Mouse (Mus musculus): Measurements from ENCODE around the gene Rpl36a. TPM values are rescaled to one million over a fixed set of nuclear protein-coding genes. Genes with fewer than 3 reads are reported as not detected.
"Not testable (repeated sequence)": the region's sequence is repeated elsewhere in the genome, so short reads cannot be mapped to it uniquely, and the experiment has no call there.

The Rpl36a gene
- total RNA-seq (2014; fragmentation: Nextera tagmentation) = 580 and 621 TPM in 2 replicates
- total RNA-seq (2017) = 2,759 and 2,840 TPM in 2 replicates
- 125 and 151 TPM in 2 replicates for polyA plus RNA-seq (2012)

- peak; percentile 74 for ATAC-seq (ENCODE audit: extremely low read depth, insufficient number of reproducible peaks, low FRiP score, poor library complexity, severe bottlenecking)
- H3K4me1 ChIP-seq (ENCODE audit: insufficient read depth, low read depth, low read length) = peaks cover 44% of the 10 kb centered on the region
- peaks cover 20% of the 10 kb centered on the region for H3K36me3 ChIP-seq (replicated peaks)
- TF ChIP-seq GATA2 (IDR thresholded peaks at IDR 0.05; ENCODE audit: borderline replicate concordance, low read depth, low read length) (no peak), POLR2AphosphoS5 (IDR thresholded peaks at IDR 0.05; ENCODE audit: insufficient replicate concordance, low read depth, low read length) (peak; percentile 86; the same call in 1 of the 2 replicates), TAL1 (conservative IDR thresholded peaks at IDR 0.05; ENCODE audit: low read depth, low read length) (no peak)
- peak within 1 kb of the TSS; percentile 77 for H3K4me3 ChIP-seq (ENCODE audit: low read depth, low read length)
- no peaks in the 10 kb centered on the region for H3K27me3 ChIP-seq (ENCODE audit: insufficient read depth, low read length)
- no peaks in the 10 kb centered on the region for H3K9me3 ChIP-seq (replicated peaks)
- peak; percentile 22 for DNase-seq (ENCODE audit: low spot score)
These were observed at the start of gene Rpl36a for GRCm38 (mm10) chrX:134585103-134586002. Gene Rpl36a, plus strand, starts transcription at chrX:134585654.

DNA sequence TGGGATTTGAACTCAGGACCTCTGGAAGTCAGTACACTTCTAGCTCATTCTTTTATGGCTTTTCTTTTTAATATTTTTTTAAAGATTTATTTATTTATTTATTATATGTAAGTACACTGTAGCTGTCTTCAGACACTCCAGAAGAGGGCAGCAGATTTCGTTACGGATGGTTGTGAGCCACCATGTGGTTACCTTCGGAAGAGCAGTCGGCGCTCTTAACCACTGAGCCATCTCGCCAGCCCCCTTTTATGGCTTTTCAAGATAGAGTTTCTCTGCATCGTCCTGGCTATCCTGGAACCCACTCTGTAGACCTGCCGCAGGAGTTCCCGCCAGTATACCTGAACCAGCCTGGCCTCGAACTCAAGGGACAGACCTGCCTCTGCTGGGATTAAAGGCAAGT, 45.7 kb upstream of the Rpl36a start:
- Histone ChIP-seq H3K36me3 (replicated peaks) (peaks cover 37% of the 10 kb centered on the region), H3K4me3 (ENCODE audit: low read depth, low read length) (peak overlapping the region; percentile 73)
- not testable (repeated sequence) for ATAC-seq (ENCODE audit: extremely low read depth, insufficient number of reproducible peaks, low FRiP score, poor library complexity, severe bottlenecking); DNase-seq (ENCODE audit: low spot score); H3K4me1 ChIP-seq (ENCODE audit: insufficient read depth, low read depth, low read length); H3K9me3 ChIP-seq (replicated peaks); H3K27me3 ChIP-seq (ENCODE audit: insufficient read depth, low read length)

- peak; percentile 30; the same call in 1 of the 2 replicates for ATAC-seq (ENCODE audit: extremely low read depth, insufficient number of reproducible peaks, low FRiP score, poor library complexity, severe bottlenecking)
- Histone ChIP-seq H3K9me3 (replicated peaks) (no peaks in the 10 kb centered on the region), H3K4me3 (ENCODE audit: low read depth, low read length) (peak overlapping the region; percentile 73), H3K27me3 (ENCODE audit: insufficient read depth, low read length) (no peaks in the 10 kb centered on the region), H3K4me1 (ENCODE audit: insufficient read depth, low read depth, low read length) (peaks cover 3% of the 10 kb centered on the region), H3K36me3 (replicated peaks) (peaks cover 39% of the 10 kb centered on the region)
- DNase-seq (ENCODE audit: low spot score) = no peak
- no peak for TF ChIP-seq TAL1 (conservative IDR thresholded peaks at IDR 0.05; ENCODE audit: low read depth, low read length)
- TF ChIP-seq CTCF (IDR thresholded peaks at IDR 0.05; ENCODE audit: low read depth, low read length) = no peak
These were observed 44.9 kb upstream of the Rpl36a start for GRCm38 (mm10) chrX:134540414-134541135.

- DNase-seq (ENCODE audit: low spot score) (peak; percentile 43), ATAC-seq (ENCODE audit: extremely low read depth, insufficient number of reproducible peaks, low FRiP score, poor library complexity, severe bottlenecking) (peak; percentile 71)
- Histone ChIP-seq H3K9me3 (replicated peaks) (no peaks in the 10 kb centered on the region), H3K27me3 (ENCODE audit: insufficient read depth, low read length) (no peaks in the 10 kb centered on the region), H3K4me3 (ENCODE audit: low read depth, low read length) (peak within 1 kb of the TSS; percentile 73), H3K4me1 (ENCODE audit: insufficient read depth, low read depth, low read length) (peaks cover 3% of the 10 kb centered on the region), H3K36me3 (replicated peaks) (peaks cover 38% of the 10 kb centered on the region)
- no peak for TF ChIP-seq POLR2AphosphoS5 (IDR thresholded peaks at IDR 0.05; ENCODE audit: insufficient replicate concordance, low read depth, low read length)
- TF ChIP-seq TAL1 (conservative IDR thresholded peaks at IDR 0.05; ENCODE audit: low read depth, low read length) = no peak
- no peak for TF ChIP-seq GATA2 (IDR thresholded peaks at IDR 0.05; ENCODE audit: borderline replicate concordance, low read depth, low read length)
- no peak for TF ChIP-seq GATA1 (IDR thresholded peaks at IDR 0.05; ENCODE audit: borderline replicate concordance, low read length)
- no peak for TF ChIP-seq CTCF (IDR thresholded peaks at IDR 0.05; ENCODE audit: low read depth, low read length)
These were observed 44.1 kb upstream of the Rpl36a start, which contains the start of gene Timm8a1 for GRCm38 (mm10) chrX:134541145-134541954. Gene Timm8a1, minus strand, starts transcription at chrX:134541865.

GRCm38 (mm10) chrX:134541955-134542308, 43.5 kb upstream of the Rpl36a start:
- TF ChIP-seq TAL1 (conservative IDR thresholded peaks at IDR 0.05; ENCODE audit: low read depth, low read length) (no peak), GATA1 (IDR thresholded peaks at IDR 0.05; ENCODE audit: borderline replicate concordance, low read length) (no peak), GATA2 (IDR thresholded peaks at IDR 0.05; ENCODE audit: borderline replicate concordance, low read depth, low read length) (no peak), CTCF (IDR thresholded peaks at IDR 0.05; ENCODE audit: low read depth, low read length) (no peak), POLR2AphosphoS5 (IDR thresholded peaks at IDR 0.05; ENCODE audit: insufficient replicate concordance, low read depth, low read length) (no peak)
- ATAC-seq (ENCODE audit: extremely low read depth, insufficient number of reproducible peaks, low FRiP score, poor library complexity, severe bottlenecking) = no peak

GRCm38 (mm10) chrX:134547330-134547729, 38.1 kb upstream of the Rpl36a start:
- DNase-seq (ENCODE audit: low spot score) (no peak), ATAC-seq (ENCODE audit: extremely low read depth, insufficient number of reproducible peaks, low FRiP score, poor library complexity, severe bottlenecking) (no peak)
- H3K4me1 ChIP-seq (ENCODE audit: insufficient read depth, low read depth, low read length) = peaks cover 2% of the 10 kb centered on the region
- H3K27me3 ChIP-seq (ENCODE audit: insufficient read depth, low read length) = no peaks in the 10 kb centered on the region
- H3K36me3 ChIP-seq (replicated peaks) = peaks cover 71% of the 10 kb centered on the region
- no peak for TF ChIP-seq CTCF (IDR thresholded peaks at IDR 0.05; ENCODE audit: low read depth, low read length)
- no peak for TF ChIP-seq TAL1 (conservative IDR thresholded peaks at IDR 0.05; ENCODE audit: low read depth, low read length)
- TF ChIP-seq POLR2AphosphoS5 (IDR thresholded peaks at IDR 0.05; ENCODE audit: insufficient replicate concordance, low read depth, low read length) = no peak
- no peak for TF ChIP-seq GATA2 (IDR thresholded peaks at IDR 0.05; ENCODE audit: borderline replicate concordance, low read depth, low read length)
- TF ChIP-seq GATA1 (IDR thresholded peaks at IDR 0.05; ENCODE audit: borderline replicate concordance, low read length) = no peak
- H3K4me3 ChIP-seq (ENCODE audit: low read depth, low read length) = no peak overlapping the region
- H3K9me3 ChIP-seq (replicated peaks) = no peaks in the 10 kb centered on the region

More at GRCm38 (mm10) chrX:134541955-134542308, 43.5 kb upstream of the Rpl36a start:
- H3K4me3 ChIP-seq (ENCODE audit: low read depth, low read length) = peak overlapping the region; percentile 73
- no peak for DNase-seq (ENCODE audit: low spot score)
- H3K9me3 ChIP-seq (replicated peaks) = no peaks in the 10 kb centered on the region
- H3K27me3 ChIP-seq (ENCODE audit: insufficient read depth, low read length) = no peaks in the 10 kb centered on the region
- peaks cover 3% of the 10 kb centered on the region for H3K4me1 ChIP-seq (ENCODE audit: insufficient read depth, low read depth, low read length)
- peaks cover 38% of the 10 kb centered on the region for H3K36me3 ChIP-seq (replicated peaks)

All from G1E (cell line).